Mouse (Mus musculus): ENCODE data around the gene Cdk2ap2.

- TF ChIP-seq EP300 (IDR thresholded peaks at IDR 0.05; ENCODE audit: low read depth) (no peak), CTCF (IDR thresholded peaks at IDR 0.05; ENCODE audit: low read depth) (no peak)
Observed at GRCm38 (mm10) chr19:4101466-4101865, 4.5 kb downstream of the Cdk2ap2 start.
